8 mouse cellular contexts compared by ENCODE assay signal in the genomic region with DNA sequence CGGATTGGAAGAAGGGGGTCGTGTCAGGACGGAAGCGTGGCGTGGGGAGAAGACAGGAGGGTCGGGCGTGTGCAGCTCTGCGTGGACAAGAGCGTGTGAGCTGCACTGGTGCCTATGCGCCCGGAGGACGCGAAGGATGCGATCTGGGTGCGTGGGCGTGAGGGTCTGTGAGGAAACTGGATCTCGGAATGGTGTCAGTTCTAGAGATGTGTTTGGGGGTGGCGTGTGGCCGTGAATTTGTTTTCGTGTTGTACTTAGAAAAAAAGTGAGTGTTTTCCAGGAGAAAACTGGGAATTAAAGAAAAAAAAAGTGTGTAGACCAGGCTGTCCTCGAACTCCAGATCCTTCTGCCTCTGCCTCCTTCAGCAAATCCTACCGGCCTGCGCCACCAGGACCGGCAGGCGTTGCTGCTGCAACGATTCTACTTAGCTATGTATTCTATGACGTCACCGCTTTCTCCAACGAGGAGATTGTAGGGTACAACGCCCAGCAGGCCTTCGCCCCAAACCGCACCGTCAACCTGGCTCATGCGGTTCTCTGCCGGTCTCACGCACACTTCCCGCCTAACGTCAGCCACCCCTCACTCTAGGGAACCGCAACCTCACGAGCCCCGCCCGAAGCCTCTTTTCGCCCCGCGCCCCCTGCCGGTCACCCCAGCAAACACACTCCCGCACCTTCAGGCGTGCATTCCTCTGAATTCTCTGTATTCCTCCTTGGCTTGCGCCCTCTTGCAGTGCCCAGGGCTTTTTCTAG. TPM values are rescaled to one million over a fixed set of nuclear protein-coding genes. Genes with fewer than 3 reads are reported as not detected.
DNase-seq lines count a peak whose midpoint lies in the region; ATAC-seq and TF ChIP-seq lines count a peak whose summit lies in the region.
"Not testable (repeated sequence)": the region's sequence is repeated elsewhere in the genome, so short reads cannot be mapped to it uniquely, and the experiment has no call there.

No protein-coding gene starts in this region.

- H3K36me3 ChIP-seq in heart, embryonic 10.5 days; kidney, embryonic 14.5 days (ENCODE audit: control insufficient read depth, insufficient read depth, low read length); limb, embryonic 14.5 days (ENCODE audit: control insufficient read depth, insufficient read depth, low read length); midbrain, embryonic 16.5 days (ENCODE audit: control insufficient read depth, insufficient read depth, low read length); spleen, adult 2 months (ENCODE audit: control insufficient read depth, insufficient read depth, low read length): not testable (repeated sequence)

- peak; percentile 55; the same call in 1 of the 2 replicates for TF ChIP-seq CTCF in bone marrow, adult 2 months (IDR thresholded peaks at IDR 0.05; ENCODE audit: control insufficient read depth, insufficient read depth, low read length)
- 0 out of 2 replicates have a peak, but pooled peaks have one; percentile 9 for TF ChIP-seq CTCF in embryonic fibroblast, embryonic 13.5 days (IDR thresholded peaks at IDR 0.05; ENCODE audit: borderline replicate concordance, insufficient read depth, low read length)
- peak; percentile 48; the same call in 1 of the 2 replicates for TF ChIP-seq CTCF in spleen, adult 2 months (IDR thresholded peaks at IDR 0.05; ENCODE audit: extremely low read depth, insufficient read depth, insufficient read length, insufficient replicate concordance)

- not testable (repeated sequence) for H3K9me3 ChIP-seq in heart, embryonic 10.5 days; kidney, embryonic 14.5 days (ENCODE audit: control insufficient read depth, low read length); limb, embryonic 14.5 days (ENCODE audit: control insufficient read depth, low read length); midbrain, embryonic 16.5 days (replicated peaks; ENCODE audit: control insufficient read depth, low read length, poor library complexity, severe bottlenecking)

- peak overlapping the region; percentile 61 for H3K9ac ChIP-seq in kidney, embryonic 14.5 days (ENCODE audit: low read depth, low read length)
- H3K9ac ChIP-seq in limb, embryonic 14.5 days (ENCODE audit: low read depth, low read length, severe bottlenecking): peak overlapping the region; percentile 70
- H3K9ac ChIP-seq in midbrain, embryonic 16.5 days (ENCODE audit: low read depth, low read length): peak overlapping the region; percentile 75

- peak; percentile 68 for ATAC-seq in kidney, embryonic 14.5 days (ENCODE audit: low FRiP score, low TSS enrichment)
- peak; percentile 75 for ATAC-seq in limb, embryonic 14.5 days (ENCODE audit: low FRiP score, low read depth)
- ATAC-seq in midbrain, embryonic 16.5 days: peak; percentile 85

- peak overlapping the region; percentile 49 for H3K4me2 ChIP-seq in kidney, embryonic 14.5 days (replicated peaks; ENCODE audit: low read depth, low read length)
- H3K4me2 ChIP-seq in limb, embryonic 14.5 days (replicated peaks; ENCODE audit: low read depth, low read length, severe bottlenecking): peak overlapping the region; percentile 44
- peak overlapping the region; percentile 45 for H3K4me2 ChIP-seq in midbrain, embryonic 16.5 days (ENCODE audit: low read length)

- under 1% methylated on average over 49 of the region's 49 CpGs for WGBS in bone marrow, adult 2 months
- WGBS in heart, embryonic 10.5 days: under 1% methylated on average over 49 of the region's 49 CpGs
- WGBS in kidney, embryonic 14.5 days: under 1% methylated on average over 48 of the region's 49 CpGs
- under 1% methylated on average over 49 of the region's 49 CpGs for WGBS in limb, embryonic 14.5 days
- WGBS in midbrain, embryonic 16.5 days: under 1% methylated on average over 49 of the region's 49 CpGs
- WGBS in spleen, adult 2 months: under 1% methylated on average over 49 of the region's 49 CpGs

- peak overlapping the region; percentile 97 for H3K4me3 ChIP-seq in bone marrow, adult 2 months (replicated peaks; ENCODE audit: control insufficient read depth, low read depth, low read length)
- peak overlapping the region; percentile 69 for H3K4me3 ChIP-seq in embryonic fibroblast, embryonic 13.5 days (ENCODE audit: insufficient read depth, low read length)
- peak overlapping the region; percentile 66 for H3K4me3 ChIP-seq in heart, embryonic 10.5 days
- H3K4me3 ChIP-seq in kidney, embryonic 14.5 days (ENCODE audit: low read length): peak overlapping the region; percentile 62
- H3K4me3 ChIP-seq in limb, embryonic 14.5 days (replicated peaks; ENCODE audit: low read length): peak overlapping the region; percentile 57
- peak overlapping the region; percentile 56 for H3K4me3 ChIP-seq in midbrain, embryonic 16.5 days (ENCODE audit: low read depth, low read length)
- peak overlapping the region; percentile 92 for H3K4me3 ChIP-seq in spleen, adult 2 months (ENCODE audit: extremely low read depth, insufficient read depth, insufficient read length)

- peak overlapping the region; percentile 72 for H3K27ac ChIP-seq in bone marrow, adult 2 months (ENCODE audit: control insufficient read depth, insufficient read depth, low read depth, low read length, poor library complexity)
- H3K27ac ChIP-seq in embryonic fibroblast, embryonic 13.5 days (ENCODE audit: insufficient read depth, low read length): peak overlapping the region; percentile 74
- H3K27ac ChIP-seq in heart, embryonic 10.5 days: peak overlapping the region; percentile 84
- H3K27ac ChIP-seq in kidney, embryonic 14.5 days (ENCODE audit: low read depth, low read length): peak overlapping the region; percentile 81; the same call in 1 of the 2 replicates
- H3K27ac ChIP-seq in limb, embryonic 14.5 days (replicated peaks; ENCODE audit: low read depth, low read length): peak overlapping the region; percentile 90
- H3K27ac ChIP-seq in midbrain, embryonic 16.5 days (ENCODE audit: low read length): peak overlapping the region; percentile 91
- H3K27ac ChIP-seq in spleen, adult 2 months (ENCODE audit: insufficient read depth, low read length): peak overlapping the region; percentile 86

- TF ChIP-seq POLR2A in bone marrow, adult 2 months (IDR thresholded peaks at IDR 0.05; ENCODE audit: borderline replicate concordance, control insufficient read depth, low read depth, low read length): peak; percentile 61; the same call in 1 of the 2 replicates
- peak; percentile 94 for TF ChIP-seq POLR2A in embryonic fibroblast, embryonic 13.5 days (IDR thresholded peaks at IDR 0.05; ENCODE audit: low read depth, low read length)
- TF ChIP-seq POLR2A in limb, embryonic 14.5 days (IDR thresholded peaks at IDR 0.05; ENCODE audit: borderline replicate concordance, extremely low read depth, insufficient read depth, insufficient read length); spleen, adult 2 months (IDR thresholded peaks at IDR 0.05; ENCODE audit: low read depth, low read length): not testable (repeated sequence)

- not testable (repeated sequence) for H3K4me1 ChIP-seq in bone marrow, adult 2 months (ENCODE audit: control insufficient read depth, insufficient read depth, low read length); embryonic fibroblast, embryonic 13.5 days (ENCODE audit: control insufficient read depth, insufficient read depth, low read length); heart, embryonic 10.5 days; kidney, embryonic 14.5 days (ENCODE audit: control insufficient read depth, insufficient read depth, low read length); limb, embryonic 14.5 days (ENCODE audit: control insufficient read depth, insufficient read depth, low read length); midbrain, embryonic 16.5 days (ENCODE audit: control insufficient read depth, insufficient read depth, low read length)
- H3K4me1 ChIP-seq in spleen, adult 2 months (ENCODE audit: control insufficient read depth, insufficient read depth, insufficient read length): peaks cover 24% of the 10 kb centered on the region; the same call in 1 of the 2 replicates

- not testable (repeated sequence) for H3K27me3 ChIP-seq in heart, embryonic 10.5 days (ENCODE audit: insufficient read depth, poor library complexity, severe bottlenecking); kidney, embryonic 14.5 days (ENCODE audit: control insufficient read depth, insufficient read depth, low read length); limb, embryonic 14.5 days (ENCODE audit: control insufficient read depth, insufficient read depth, low read length); midbrain, embryonic 16.5 days (ENCODE audit: control insufficient read depth, insufficient read depth, low read depth, low read length); spleen, adult 2 months (ENCODE audit: control insufficient read depth, insufficient read depth, low read length)

- peak; percentile 91 for DNase-seq in 416B (ENCODE audit: low read depth)
- peak; percentile 93 for DNase-seq in heart, embryonic 10.5 days (ENCODE audit: low spot score)
- peak; percentile 90 for DNase-seq in limb, embryonic 14.5 days (ENCODE audit: low spot score)
- peak; percentile 69 to 80 for DNase-seq in spleen, adult 2 months (ENCODE audit: low read depth in 1 of 2, low spot score in 2 of 2)

RNA-seq across cellular contexts. Expression of gene Klrb1c, which starts 10.3 kb away (rescaled TPM):
- polyA plus RNA-seq in bone marrow, adult 2 months (2011; ENCODE audit: insufficient read depth, insufficient read length, low replicate concordance, missing spikeins): 0.77 and 6.6 TPM in 2 replicates
- not detected in 2 replicates for polyA plus RNA-seq in embryonic fibroblast, embryonic 13.5 days (2011; ENCODE audit: insufficient read length, low read depth, missing spikeins)
- polyA plus RNA-seq in heart, embryonic 10.5 days (2016; fragmentation: Nextera tagmentation; extraction: Ambion mirVana): 0.08 TPM in 1 of 2 replicates, not detected in the other
- 0.61 TPM in 1 of 2 replicates, not detected in the other for polyA plus RNA-seq in kidney, embryonic 14.5 days (2014; fragmentation: Nextera tagmentation; extraction: Ambion mirVana)
- polyA plus RNA-seq in limb, embryonic 14.5 days (2012; rRNA removed): 0.15 TPM in 1 of 2 replicates, not detected in the other
- 0.14 TPM in 1 of 2 replicates, not detected in the other for polyA plus RNA-seq in limb, embryonic 14.5 days (2014; fragmentation: Nextera tagmentation; extraction: Ambion mirVana)
- polyA plus RNA-seq in midbrain, embryonic 16.5 days (2015; fragmentation: Nextera tagmentation; extraction: Ambion mirVana): not detected in 2 replicates
- 3.0 and 8.5 TPM in 2 replicates for polyA plus RNA-seq in spleen, adult 2 months (2012; rRNA removed)

RNA-seq across cellular contexts. Expression of gene Gm44511, which starts 26.8 kb away (rescaled TPM):
- polyA plus RNA-seq in bone marrow, adult 2 months (2011; ENCODE audit: insufficient read depth, insufficient read length, low replicate concordance, missing spikeins): 2.3 TPM in 1 of 2 replicates, not detected in the other
- not detected in 2 replicates for polyA plus RNA-seq in embryonic fibroblast, embryonic 13.5 days (2011; ENCODE audit: insufficient read length, low read depth, missing spikeins)
- not detected in 2 replicates for polyA plus RNA-seq in heart, embryonic 10.5 days (2016; fragmentation: Nextera tagmentation; extraction: Ambion mirVana)
- not detected in 2 replicates for polyA plus RNA-seq in kidney, embryonic 14.5 days (2014; fragmentation: Nextera tagmentation; extraction: Ambion mirVana)
- polyA plus RNA-seq in limb, embryonic 14.5 days (2012; rRNA removed): 0.33 TPM in 1 of 2 replicates, not detected in the other
- polyA plus RNA-seq in limb, embryonic 14.5 days (2014; fragmentation: Nextera tagmentation; extraction: Ambion mirVana): not detected in 2 replicates
- not detected in 2 replicates for polyA plus RNA-seq in midbrain, embryonic 16.5 days (2015; fragmentation: Nextera tagmentation; extraction: Ambion mirVana)
- 0.23 and 0.53 TPM in 2 replicates for polyA plus RNA-seq in spleen, adult 2 months (2012; rRNA removed)

RNA-seq across cellular contexts. Expression of gene Klrb1b, which starts 26.8 kb away (rescaled TPM):
- 0.68 TPM in 1 of 2 replicates, not detected in the other for polyA plus RNA-seq in bone marrow, adult 2 months (2011; ENCODE audit: insufficient read depth, insufficient read length, low replicate concordance, missing spikeins)
- not detected in 2 replicates for polyA plus RNA-seq in embryonic fibroblast, embryonic 13.5 days (2011; ENCODE audit: insufficient read length, low read depth, missing spikeins)
- polyA plus RNA-seq in heart, embryonic 10.5 days (2016; fragmentation: Nextera tagmentation; extraction: Ambion mirVana): not detected in 2 replicates
- polyA plus RNA-seq in kidney, embryonic 14.5 days (2014; fragmentation: Nextera tagmentation; extraction: Ambion mirVana): not detected in 2 replicates
- polyA plus RNA-seq in limb, embryonic 14.5 days (2012; rRNA removed): 0.12 and 0.40 TPM in 2 replicates
- polyA plus RNA-seq in limb, embryonic 14.5 days (2014; fragmentation: Nextera tagmentation; extraction: Ambion mirVana): 0.23 and 0.39 TPM in 2 replicates
- polyA plus RNA-seq in midbrain, embryonic 16.5 days (2015; fragmentation: Nextera tagmentation; extraction: Ambion mirVana): not detected in 2 replicates
- polyA plus RNA-seq in spleen, adult 2 months (2012; rRNA removed): 0.62 and 1.7 TPM in 2 replicates

Comparison
In these comparisons a context has a peak if more than half of its experiments do, and no peak if none do; other contexts are left out.
1. Peak in every context shown above with its lines: DNase-seq, ATAC-seq, H3K4me3 ChIP-seq and H3K27ac ChIP-seq.